Mouse (Mus musculus) ovary, postnatal 10 days (tissue): Measurements from ENCODE around the gene Plch2.

Source experiments
- DNase-seq: peaks from one replicate; pipeline ENCODE4 v3.0.0; 2022; ENCODE audit warnings: low spot score

The Plch2 gene

DNA sequence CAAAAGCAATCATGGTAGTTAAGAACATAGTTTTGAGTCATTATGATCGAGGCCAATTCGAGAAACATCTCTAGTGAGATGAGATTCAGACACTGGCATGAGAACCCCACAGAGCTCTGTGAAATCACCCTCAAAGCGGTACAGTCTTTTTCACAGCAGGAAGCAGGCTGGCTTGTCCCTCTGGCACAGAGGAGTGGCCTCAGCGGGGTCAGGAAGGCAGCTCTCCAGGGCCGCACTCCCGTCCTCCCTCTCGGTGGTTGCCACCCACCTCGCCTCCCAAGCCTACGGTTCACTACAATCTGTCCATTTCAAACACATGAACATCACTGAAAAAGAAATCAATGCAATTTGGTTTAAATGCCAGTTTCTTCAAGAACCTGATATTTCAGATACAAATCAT lies 17.8 kb upstream of the Plch2 start:
- no peak for DNase-seq

DNA sequence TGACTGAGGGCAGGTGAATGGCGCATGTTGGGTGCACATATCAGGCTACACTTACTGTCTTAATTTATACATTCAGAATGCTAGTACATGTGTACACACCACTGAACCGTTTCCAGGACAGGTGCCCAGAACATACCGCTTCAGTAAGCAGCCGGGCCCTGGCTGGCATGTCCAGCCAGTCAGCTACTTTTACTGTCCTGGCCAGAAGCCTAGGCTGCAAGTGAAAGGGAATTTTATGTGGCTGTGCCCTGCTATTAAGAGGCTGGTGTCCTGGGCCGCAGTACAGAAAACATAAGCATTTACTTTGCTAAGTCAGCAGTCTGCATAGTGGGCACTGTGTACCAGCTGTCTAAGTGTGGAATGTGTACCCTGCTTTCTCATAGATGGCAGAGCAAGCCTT lies 14.3 kb upstream of the Plch2 start:
- no peak for DNase-seq

DNA sequence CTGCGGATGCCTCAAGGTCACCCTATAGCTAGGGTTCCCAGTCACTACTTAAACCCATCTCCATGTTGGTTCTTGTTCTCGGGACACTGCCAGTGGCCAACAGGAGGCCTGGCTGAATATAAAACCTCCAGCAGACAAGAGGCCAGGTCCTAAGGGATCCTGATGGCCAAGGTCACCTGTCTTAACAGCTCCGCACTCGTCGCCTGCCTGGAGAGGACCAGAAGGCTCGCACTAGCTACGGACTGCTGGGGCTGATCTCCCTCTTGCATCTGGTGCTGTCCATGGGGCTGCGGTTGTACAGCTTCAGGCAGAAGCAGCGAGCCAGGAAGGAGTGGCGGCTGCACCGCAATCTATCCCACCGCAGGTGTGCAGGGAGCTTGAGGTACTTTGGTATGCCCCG lies 13.6 kb upstream of the Plch2 start:
- no peak for DNase-seq

DNA sequence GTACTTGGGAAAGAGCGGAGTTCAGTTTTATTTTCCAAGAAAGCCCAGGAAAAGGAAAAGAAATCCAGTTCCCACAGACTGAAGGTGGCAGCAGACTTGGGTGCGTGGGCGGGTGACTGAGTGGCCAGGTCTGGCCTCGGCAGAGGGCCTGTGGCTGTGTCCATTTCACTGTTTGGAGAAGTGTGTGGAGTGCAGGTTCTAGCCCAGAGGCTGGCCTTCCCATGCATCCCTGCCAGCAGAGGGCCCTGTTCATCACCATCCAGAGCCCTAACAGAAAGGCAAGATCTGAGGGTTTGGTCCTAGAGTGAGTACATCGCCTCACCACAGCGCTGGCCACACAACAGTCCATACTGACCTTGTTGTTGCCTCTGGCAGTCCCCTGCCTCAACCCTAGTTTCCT lies 12.6 kb upstream of the Plch2 start:
- DNase-seq, result no peak

DNA sequence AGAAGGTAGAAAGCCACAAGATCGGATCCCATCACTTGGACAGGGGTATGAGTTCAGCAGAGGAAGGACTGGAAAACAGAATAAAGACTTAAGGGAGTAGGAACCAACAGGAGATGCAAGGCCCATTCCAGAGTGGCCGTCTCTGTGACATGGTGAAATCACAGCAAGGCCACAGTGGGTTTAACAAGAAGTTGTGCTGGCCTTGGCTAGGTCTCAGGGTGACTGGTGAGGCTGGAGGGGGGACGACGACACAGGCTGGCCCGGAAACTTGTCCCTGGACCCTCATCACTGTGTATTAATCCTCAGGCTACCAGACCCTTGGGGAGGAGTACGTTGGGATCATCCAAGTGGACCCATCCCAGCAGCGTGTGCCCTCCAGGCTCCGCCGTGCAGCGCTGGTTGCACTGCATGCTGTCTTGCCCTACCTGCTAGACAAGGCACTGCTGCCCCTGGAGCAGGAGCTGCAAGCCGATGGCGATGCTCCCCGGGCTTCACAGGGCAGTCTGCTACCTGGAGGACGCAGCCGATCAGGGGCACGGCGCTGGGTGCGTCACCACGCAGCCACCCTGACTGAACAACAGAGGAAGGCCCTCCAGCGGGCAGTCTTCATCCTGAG lies 11.9 kb upstream of the Plch2 start:
- no peak for DNase-seq

DNA sequence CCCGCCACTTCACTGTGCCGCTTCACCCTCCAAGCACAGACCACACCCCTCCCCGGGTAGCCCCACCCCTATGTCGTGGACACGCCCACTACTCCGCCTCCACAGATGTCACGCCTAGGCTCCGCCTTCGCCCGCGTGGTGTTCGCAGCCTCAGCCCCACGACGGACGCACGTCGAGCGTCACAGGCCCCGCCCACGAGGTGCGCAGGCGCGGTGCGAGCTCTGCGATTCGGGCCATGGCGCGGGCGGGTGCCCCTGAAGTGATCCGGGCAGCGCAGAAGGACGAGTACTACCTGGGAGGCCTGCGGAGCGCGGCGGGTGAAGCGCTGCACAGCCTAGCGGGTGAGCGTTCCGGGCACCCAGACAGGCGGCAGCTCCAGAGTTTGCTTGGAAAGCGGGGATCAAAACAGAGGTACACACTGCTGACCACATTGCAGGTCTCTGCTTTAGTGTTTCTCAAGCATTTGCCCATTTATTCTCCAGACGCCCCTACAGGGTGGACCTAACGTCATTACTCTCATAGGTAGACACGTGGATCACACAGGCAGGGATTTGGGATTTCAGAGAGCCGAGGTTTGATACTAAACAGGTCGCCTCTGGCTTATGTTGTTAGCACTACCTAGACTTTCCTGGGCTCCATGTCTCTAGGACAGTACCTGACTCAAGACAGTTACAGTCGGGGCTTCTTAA lies 10.4 kb upstream of the Plch2 start, which contains the start of gene Pex10:
Pex10 (plus strand) TSS at position 183 of the 689 bp plus-strand sequence.
- DNase-seq, result peak; percentile 86

DNA sequence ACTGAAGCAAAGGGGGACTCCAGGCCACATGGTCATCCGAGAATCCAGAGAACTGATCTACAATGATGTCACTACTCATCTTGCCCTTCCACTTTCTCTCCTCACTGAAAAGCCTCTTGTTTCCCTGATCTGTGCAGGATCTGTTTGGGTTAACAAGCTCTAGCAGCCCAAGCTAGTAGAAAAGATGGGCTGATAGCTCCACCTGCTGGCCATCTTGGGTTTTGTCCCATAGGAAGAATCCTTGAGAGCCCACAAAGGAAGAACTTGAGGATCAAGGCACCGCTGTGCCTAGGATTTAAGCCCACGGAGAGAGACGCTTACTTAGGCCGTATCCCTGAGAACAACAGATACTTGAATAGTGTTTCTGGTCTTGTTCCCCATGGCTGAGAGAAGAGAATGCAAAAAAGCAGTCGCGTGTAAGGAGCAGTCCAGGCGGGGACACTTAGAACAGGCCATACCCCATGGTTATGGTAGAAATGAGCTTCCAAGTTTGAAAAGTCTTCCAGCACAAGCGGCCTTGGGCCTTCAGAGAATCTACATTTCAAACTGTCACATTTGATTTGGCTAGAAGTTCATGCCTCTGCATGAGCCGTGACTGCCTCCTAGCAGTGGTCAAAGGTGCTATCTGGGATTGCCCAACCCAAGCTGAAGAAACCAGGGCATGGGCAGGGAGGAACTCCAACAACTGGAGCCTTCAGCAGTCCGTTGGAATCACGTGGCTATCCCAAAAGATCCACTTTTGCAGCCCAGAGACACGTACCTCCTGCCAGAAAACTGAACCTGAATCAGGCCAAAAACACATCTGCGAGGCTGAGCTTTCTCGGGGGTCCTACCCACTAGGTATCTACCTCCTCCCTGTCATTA lies 9.6 kb upstream of the Plch2 start:
- peak; percentile 88 for DNase-seq

DNA sequence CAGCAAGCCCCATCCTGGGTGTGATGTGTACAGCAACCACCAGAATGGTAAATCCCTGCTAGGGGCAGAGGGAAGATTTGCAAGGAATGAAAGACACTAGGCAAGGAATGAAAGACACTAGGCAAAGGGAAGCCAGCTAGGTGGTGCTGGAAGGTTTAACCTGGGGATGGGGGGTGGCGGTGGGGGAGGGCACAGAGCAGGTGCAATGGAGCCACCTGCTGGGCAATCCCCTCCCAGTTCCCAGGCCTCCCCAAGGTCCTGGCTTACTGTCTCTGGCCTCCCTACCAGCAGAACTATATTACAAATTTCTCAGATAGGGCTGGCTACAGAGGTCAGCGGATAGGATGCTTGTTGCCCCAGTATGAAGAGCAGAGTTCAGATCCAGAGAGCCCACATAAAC lies 7.9 kb upstream of the Plch2 start:
- DNase-seq, result no peak

DNA sequence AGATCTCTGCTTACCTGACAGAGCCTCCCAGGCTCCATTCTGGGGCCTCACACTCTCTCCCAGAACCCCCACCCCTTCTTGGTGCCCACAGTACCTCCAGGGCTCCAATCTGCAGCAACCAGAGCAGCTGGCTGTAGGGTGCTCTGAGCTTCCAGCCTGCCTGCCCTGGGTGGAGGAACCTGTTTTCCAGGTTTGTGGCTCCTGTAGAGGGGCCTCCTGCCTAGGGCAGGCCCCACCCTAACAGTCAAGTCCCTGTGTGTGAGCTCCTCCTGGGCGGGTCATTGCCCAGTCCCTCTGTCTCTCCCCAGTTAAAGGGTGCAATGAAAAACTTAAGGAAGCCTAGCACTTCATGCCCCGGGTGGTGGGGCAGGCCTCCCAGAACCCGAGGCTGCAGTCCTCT lies 7.3 kb upstream of the Plch2 start:
- no peak for DNase-seq

DNA sequence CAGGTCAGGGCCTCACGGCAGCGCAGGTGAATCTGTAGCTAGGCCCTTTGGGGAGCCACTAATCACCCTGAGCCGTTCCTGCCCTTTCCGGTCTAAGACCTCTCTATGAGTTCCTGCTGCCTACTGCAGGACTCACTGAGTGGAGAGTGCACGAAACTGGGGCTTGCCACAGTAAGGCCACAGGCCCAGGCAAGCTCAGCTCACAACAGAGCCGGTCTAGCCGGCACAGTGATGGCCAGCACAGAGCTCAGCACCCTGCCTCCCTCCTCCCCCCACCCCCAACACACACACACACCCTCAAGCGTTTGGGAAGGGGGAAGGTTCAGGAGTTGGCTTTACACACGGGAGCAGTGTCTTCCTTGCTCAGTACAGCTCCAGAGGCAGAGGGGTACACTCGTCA lies 1.7 kb upstream of the Plch2 start:
- DNase-seq, result no peak

DNA sequence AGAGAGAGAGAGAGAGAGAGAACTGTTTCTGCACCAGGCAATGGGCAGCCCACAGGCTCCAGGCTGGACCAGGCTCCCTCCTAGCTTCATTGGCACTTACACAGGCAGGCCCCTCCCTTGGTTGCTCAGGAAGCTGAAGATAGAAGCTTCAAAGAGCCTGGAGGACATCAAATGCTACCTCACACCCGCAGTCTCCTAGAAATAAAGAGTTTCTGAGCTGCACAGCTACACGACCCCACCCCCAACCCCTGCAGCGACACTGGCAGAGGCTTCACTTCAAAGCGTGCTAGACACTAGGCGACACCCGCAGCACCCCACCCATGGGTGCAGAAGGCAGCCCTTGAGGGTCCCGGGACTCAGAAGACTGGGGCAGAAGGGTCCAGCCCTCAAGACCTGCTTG lies 6.5 kb downstream of the Plch2 start:
- no peak for DNase-seq

DNA sequence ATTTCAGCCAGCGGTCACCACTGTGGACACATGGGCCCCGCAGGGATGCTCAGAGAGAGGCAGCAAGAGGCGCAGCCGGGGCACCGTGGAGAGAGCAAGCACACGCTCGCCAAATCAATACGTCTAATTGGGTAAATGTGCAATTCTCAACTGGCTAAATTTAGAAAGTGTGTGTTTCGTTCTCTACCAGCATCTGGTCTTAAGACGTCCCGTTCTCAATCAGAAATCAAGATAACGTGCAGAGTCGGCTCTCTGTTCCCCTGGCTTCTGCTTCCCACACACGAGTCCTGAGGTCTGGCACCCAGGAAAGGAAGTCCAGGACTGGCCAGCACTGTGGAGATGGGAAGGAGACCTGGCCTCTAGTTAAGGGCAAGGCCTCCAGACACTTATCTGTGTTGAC lies 9.9 kb downstream of the Plch2 start:
- no peak for DNase-seq

DNA sequence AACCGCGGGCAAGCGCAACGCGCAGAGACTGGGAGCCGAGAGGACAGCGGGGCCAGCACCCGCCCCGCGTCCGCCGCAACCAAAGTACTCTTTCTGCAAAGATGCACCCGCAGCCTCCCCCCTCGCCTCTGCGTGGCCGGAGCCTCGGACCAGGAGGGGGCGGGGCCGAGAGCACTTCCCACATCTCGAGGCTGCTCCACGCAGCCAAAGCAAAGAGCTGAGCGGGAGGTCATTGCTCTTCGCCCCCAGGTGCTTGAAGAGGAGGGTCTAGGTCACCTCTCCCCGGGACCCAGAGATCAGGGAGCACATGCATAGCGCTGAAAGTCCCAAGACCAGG lies 13.3 kb downstream of the Plch2 start:
- no peak for DNase-seq

DNA sequence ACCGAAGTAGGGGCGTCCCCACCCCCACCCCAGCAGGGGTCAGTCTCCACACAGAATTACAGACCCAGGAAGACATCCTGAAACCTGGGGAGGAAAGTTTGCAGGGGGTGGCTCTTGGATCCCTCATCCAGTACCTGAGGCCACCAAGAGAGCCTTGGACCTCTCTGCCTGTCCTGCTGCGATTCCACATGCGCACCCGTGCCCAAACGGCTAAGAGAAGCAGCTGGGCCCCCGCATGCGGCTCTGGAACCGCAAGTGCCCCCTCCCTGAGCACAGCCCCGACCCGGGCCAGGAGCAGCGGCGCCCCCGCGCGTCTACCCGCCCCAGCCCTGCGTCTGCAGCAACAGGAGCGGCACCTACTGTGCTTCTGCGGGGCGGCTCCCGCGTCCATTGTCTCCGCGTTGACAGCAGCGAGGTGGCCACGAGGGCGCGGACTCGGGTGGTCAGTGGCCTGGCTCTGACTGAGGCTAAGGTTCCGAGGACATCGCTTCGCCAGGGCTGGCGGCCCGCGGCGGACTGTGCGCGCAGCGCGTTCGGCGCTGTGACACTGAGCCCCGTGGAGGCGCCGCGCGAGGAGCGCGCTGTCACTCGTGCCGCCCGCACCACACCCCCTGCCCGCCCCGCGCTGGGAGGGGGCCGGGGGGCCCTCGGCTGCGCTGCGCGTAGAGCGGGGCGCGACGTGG lies 13.8 kb downstream of the Plch2 start:
- DNase-seq, result no peak

DNA sequence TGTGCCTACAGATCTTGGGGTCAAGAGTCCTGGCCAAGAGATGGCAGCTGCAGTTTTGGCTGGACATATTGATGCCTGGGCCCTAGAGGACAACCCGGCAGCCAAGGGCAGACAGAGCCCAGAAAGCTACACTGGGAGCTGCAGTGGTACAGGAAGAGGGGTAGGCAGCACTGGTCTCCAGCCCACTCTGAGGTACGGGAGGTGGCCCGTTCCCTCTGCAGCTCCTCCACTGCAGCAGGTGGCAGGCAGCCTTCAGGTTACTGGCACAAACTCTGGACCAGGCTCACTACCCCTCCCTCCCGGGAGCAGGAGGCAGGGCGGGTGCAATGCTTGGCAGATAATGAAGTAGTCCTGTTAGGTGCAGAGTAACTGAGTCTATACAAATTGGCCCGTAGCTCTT lies 15.9 kb downstream of the Plch2 start:
- DNase-seq, result no peak

DNA sequence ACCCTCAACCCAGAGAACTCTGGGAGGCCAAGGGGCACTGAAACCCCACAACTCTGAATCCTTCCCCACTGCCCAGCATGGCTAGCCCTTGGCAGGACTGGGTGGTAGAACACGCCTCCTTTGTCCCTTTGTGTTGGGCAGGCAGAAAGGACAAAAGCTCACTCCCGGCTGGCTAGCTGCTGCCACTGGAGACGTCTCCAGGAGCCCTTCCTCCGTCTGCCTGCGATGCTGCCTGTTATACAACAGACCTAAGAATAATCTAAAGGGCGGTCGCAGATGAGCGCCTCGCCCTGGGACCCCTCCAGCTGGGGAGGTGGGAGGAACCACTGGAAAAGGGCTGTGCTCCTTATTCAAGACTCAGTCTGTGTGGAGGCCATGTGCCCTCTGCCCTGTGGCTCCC lies 16.4 kb downstream of the Plch2 start:
- DNase-seq, result no peak

DNA sequence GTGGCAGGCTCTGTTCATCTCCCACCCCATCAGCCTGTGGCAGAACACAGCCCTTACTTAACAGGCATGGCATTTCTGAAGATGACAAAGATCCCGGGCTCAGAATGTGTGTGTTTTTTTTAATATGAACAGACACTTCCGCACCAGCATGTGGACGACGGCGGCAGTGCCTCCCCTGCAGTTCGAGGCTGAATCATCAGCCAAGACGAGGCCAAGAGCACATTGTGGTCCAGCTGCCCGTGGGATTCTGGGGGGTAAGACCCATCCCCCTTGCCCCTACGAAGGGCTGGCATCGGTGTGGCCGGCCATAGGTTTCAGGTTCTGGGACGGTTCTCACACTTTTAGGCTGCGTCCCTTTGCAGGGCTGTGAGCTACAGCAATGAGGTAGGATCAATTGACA lies 21.8 kb downstream of the Plch2 start:
- no peak for DNase-seq

DNA sequence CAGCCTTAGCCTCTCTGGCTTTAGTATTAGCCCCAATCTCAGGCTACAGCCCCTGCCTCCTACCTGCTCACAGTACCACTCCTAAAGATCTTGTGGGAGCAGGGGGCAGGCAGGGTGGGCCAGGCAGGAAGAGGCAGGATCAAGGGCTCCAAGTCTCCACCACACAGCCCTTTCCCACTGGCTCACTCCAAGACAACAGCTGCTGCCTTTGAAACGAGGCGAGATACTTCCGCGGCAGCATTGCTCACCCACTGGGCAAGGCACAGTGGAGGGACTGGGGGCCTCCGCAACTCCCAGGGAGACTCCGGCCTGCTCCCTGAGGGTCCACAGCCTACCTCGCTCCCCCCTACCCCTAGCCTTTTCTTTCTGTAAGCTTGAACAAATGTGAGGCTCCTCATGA lies 22.4 kb downstream of the Plch2 start:
- DNase-seq, result no peak

DNA sequence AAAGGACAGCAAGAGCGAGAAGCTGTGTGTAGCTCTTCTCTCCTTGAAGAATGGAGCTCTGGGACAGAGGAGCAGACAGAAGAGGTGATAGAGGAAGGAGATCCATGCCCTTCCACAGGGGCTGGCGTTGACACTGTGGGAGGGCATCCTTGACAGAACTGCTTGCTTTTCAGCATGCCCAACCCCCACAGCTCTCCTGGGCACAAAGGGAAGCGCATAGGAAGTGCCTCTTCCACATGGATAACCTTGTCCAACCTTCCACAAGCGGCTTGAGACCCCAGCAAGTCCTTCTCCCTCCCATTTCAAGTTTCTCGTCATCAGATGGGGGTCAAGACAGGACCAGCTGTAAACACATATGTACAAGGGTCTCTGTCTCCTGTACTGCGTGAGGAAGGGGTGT lies 23.5 kb downstream of the Plch2 start:
- no peak for DNase-seq

DNA sequence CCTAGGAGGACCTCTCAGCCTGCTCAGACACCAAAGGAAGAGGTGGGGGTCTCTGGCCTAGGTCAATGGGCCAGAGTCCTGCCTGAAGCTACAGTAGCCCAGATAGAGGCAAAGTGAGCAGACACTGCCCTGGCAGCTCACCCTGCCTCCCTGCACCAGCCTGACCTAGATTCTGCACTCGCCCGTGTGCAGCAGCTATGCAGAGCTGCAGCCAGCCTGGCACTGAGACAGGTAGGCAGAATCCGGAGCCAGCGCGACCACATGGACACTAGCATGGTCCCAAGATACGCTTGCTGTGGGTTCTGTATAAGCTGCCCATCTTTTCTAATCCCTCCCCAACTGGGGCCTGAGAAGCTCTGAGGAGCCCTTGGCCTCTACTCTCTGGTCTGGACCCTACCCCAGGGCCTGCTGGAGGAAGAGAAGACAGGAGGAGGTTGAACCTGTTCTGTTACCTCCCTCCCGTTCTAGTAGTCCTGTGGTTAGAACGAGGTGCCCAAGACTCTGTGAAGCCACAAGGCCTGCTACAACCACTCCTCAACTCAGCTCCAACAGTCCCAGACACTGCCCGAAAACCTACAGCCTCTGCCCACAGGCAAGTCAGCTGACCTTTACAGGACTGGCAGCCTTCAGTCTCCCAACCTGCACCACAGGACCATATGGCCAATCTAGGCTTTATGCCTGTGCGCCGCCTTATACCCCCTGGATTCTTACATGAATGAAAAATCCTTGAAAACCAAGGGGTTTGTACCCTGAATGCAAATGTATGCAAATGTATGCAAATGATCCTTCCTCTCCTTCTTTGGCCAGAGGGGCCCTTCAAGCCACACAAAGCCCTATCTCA lies 32.2 kb downstream of the Plch2 start:
- no peak for DNase-seq

DNA sequence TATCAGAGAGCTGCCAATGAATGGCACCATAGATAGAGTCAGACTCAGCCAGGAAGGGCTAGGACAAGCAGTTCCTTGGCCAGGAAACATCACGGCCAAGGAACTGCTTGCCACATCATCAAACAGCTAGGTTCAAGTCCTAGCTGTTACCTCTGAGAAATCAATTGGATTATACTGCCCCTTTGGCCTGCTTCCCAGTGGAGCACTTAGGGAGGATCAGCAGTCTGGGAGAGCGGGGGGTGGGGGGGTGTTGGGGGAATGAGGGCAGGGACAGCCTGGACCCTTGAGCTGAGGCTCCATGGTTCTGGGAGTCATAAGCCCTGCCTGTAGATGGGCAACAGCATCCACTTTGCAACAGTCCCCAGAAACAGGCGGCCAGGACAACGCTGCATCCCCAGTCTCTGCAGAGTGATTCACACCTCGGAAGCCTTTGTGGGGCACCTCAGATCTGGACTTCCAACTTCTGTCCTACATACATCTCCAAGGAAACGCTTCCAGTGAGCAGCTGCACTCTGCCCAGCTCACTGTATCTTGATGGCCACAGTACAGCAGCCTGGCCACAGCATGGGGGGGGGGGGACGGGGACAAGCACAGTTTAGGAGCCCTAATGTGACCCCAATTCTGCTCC lies 34.2 kb downstream of the Plch2 start:
- DNase-seq, result no peak
